Mouse (Mus musculus) olfactory bulb, adult 2 months (tissue): ENCODE measurements around the gene Poc1a.

ENCODE experiments used
- CTCF ChIP-seq: fragments of 200-500 bp; IDR thresholded peaks from 2 replicates; pipeline ENCODE4 v1.5.1; 2012; ENCODE audit warnings: low read depth, mild to moderate bottlenecking, low read length, moderate library complexity; ENCODE audit not compliant: insufficient read depth
- POLR2A ChIP-seq: fragments of 200-500 bp; IDR thresholded peaks from 2 replicates; pipeline ENCODE4 v1.6.1; 2012; ENCODE audit warnings: mild to moderate bottlenecking, low read depth, low read length, moderate library complexity; ENCODE audit not compliant: insufficient read depth

- TF ChIP-seq CTCF = no peak
- no peak for TF ChIP-seq POLR2A
Observed at GRCm38 (mm10) chr9:106258412-106258811, 22.4 kb upstream of the Poc1a start.
